In genomic region chr17:78560142-78560847, GRCm38 (mm10) we compare ENCODE assay signal across 19 mouse cellular contexts. TPM values are rescaled to one million over a fixed set of nuclear protein-coding genes. Genes with fewer than 3 reads are reported as not detected.
A peak's percentile ranks its signal among the peaks of the same experiment; 100 is the strongest.
DNase-seq lines count a peak whose midpoint lies in the region; ATAC-seq and TF ChIP-seq lines count a peak whose summit lies in the region.
"Had no signal": no experiment of that assay in that cellular context is flagged by ENCODE, and none has a peak within 500 bp of the region (broad histone marks: within the 10 kb centered on the region; RNA-seq: fewer than 3 reads in every experiment).

No protein-coding gene starts in this region.

- no peaks in the 10 kb centered on the region for H3K36me3 ChIP-seq in hindbrain, embryonic 10.5 days
- no peaks in the 10 kb centered on the region for H3K36me3 ChIP-seq in hindbrain, postnatal 0 days (ENCODE audit: insufficient read depth, low read length)
- no peaks in the 10 kb centered on the region for H3K36me3 ChIP-seq in liver, embryonic 16.5 days (ENCODE audit: control insufficient read depth, insufficient read depth)
- H3K36me3 ChIP-seq: embryonic facial prominence, embryonic 12.5 days; heart, embryonic 12.5 days; intestine, embryonic 15.5 days; limb, embryonic 13.5 days; lung, embryonic 15.5 days had no signal

- peak overlapping the region; percentile 66; the same call in 1 of the 2 replicates for H3K27ac ChIP-seq in hindbrain, embryonic 10.5 days
- no peak overlapping the region for H3K27ac ChIP-seq in hindbrain, postnatal 0 days
- no peak overlapping the region for H3K27ac ChIP-seq in liver, embryonic 16.5 days (ENCODE audit: low read length)
- H3K27ac ChIP-seq: embryonic facial prominence, embryonic 12.5 days; hindbrain, embryonic 14.5 days; intestine, embryonic 15.5 days; limb, embryonic 13.5 days; lung, embryonic 15.5 days; macrophage had no signal

- H3K9ac ChIP-seq in hindbrain, postnatal 0 days (replicated peaks; ENCODE audit: low read length) = no peak overlapping the region
- no peak overlapping the region for H3K9ac ChIP-seq in liver, embryonic 16.5 days (ENCODE audit: low read depth, low read length)
- H3K9ac ChIP-seq: embryonic facial prominence, embryonic 12.5 days; heart, embryonic 12.5 days; hindbrain, embryonic 14.5 days; intestine, embryonic 15.5 days; limb, embryonic 13.5 days; lung, embryonic 15.5 days had no signal

- TF ChIP-seq CTCF in hindbrain, postnatal 0 days (IDR thresholded peaks at IDR 0.05; ENCODE audit: low read depth) = no peak

- H3K4me2 ChIP-seq in hindbrain, postnatal 0 days (ENCODE audit: low read depth, low read length) = no peak overlapping the region
- H3K4me2 ChIP-seq in liver, embryonic 16.5 days (ENCODE audit: low read depth, low read length) = no peak overlapping the region
- H3K4me2 ChIP-seq: heart, embryonic 12.5 days; hindbrain, embryonic 14.5 days; intestine, embryonic 15.5 days; limb, embryonic 13.5 days; lung, embryonic 15.5 days had no signal

- H3K4me1 ChIP-seq in hindbrain, embryonic 10.5 days (replicated peaks) = peaks cover 20% of the 10 kb centered on the region
- no peaks in the 10 kb centered on the region for H3K4me1 ChIP-seq in hindbrain, postnatal 0 days (ENCODE audit: insufficient read depth, low read length)
- 0 out of 2 replicates have a peak, but pooled peaks cover 2% of the 10 kb centered on the region for H3K4me1 ChIP-seq in liver, embryonic 16.5 days (ENCODE audit: control insufficient read depth, low read depth, low read length)

- no peak for DNase-seq in hindbrain, embryonic 10.5 days (ENCODE audit: low spot score)
- DNase-seq in hindbrain, postnatal 0 days (ENCODE audit: low spot score) = no peak
- DNase-seq in retina, postnatal 1 day = peak; percentile 87
- DNase-seq in retina, embryonic 14.5 days (ENCODE audit: low spot score) = no peak
- DNase-seq in right cerebral cortex, postnatal 36 days (ENCODE audit: low spot score in 2 of 2) = no peak
- DNase-seq in spleen, postnatal 36 days (ENCODE audit: low spot score in 2 of 2) = no peak
- DNase-seq: cerebellum, adult 18-20 months; heart, postnatal 14 days; kidney, postnatal 4 days; right cerebral cortex, postnatal 25 days had no signal

- H3K27me3 ChIP-seq in hindbrain, embryonic 10.5 days (ENCODE audit: insufficient read depth, poor library complexity, severe bottlenecking) = no peaks in the 10 kb centered on the region
- no peaks in the 10 kb centered on the region for H3K27me3 ChIP-seq in hindbrain, postnatal 0 days (ENCODE audit: insufficient read depth, low read length)
- H3K27me3 ChIP-seq in liver, embryonic 16.5 days (ENCODE audit: control insufficient read depth, insufficient read depth, low read depth, low read length) = no peaks in the 10 kb centered on the region
- H3K27me3 ChIP-seq: embryonic facial prominence, embryonic 12.5 days; heart, embryonic 12.5 days; intestine, embryonic 15.5 days; limb, embryonic 13.5 days; lung, embryonic 15.5 days had no signal

- WGBS in hindbrain, embryonic 10.5 days = 89% methylated on average over 15 of the region's 15 CpGs
- WGBS in hindbrain, postnatal 0 days = 75% methylated on average over 15 of the region's 15 CpGs
- 30% methylated on average over 15 of the region's 15 CpGs for WGBS in liver, embryonic 16.5 days (ENCODE audit: insufficient replicate concordance)

- H3K9me3 ChIP-seq in hindbrain, embryonic 10.5 days = no peaks in the 10 kb centered on the region
- no peaks in the 10 kb centered on the region for H3K9me3 ChIP-seq in hindbrain, postnatal 0 days (ENCODE audit: low read length)
- no peaks in the 10 kb centered on the region for H3K9me3 ChIP-seq in liver, embryonic 16.5 days (replicated peaks; ENCODE audit: control insufficient read depth, low read length)
- H3K9me3 ChIP-seq: embryonic facial prominence, embryonic 12.5 days; heart, embryonic 12.5 days; intestine, embryonic 15.5 days; limb, embryonic 13.5 days; lung, embryonic 15.5 days had no signal

- H3K4me3 ChIP-seq in hindbrain, embryonic 10.5 days = no peak overlapping the region
- H3K4me3 ChIP-seq in hindbrain, postnatal 0 days (ENCODE audit: low read length) = no peak overlapping the region
- H3K4me3 ChIP-seq in liver, embryonic 16.5 days (ENCODE audit: low read depth, low read length) = no peak overlapping the region
- H3K4me3 ChIP-seq: embryonic facial prominence, embryonic 12.5 days; heart, embryonic 12.5 days; intestine, embryonic 15.5 days; limb, embryonic 13.5 days; lung, embryonic 15.5 days had no signal

- ATAC-seq in hindbrain, postnatal 0 days = no peak
- ATAC-seq in liver, embryonic 16.5 days (ENCODE audit: low read depth) = 0 out of 2 replicates have a peak, but pooled peaks have one; percentile 51
- ATAC-seq: intestine, embryonic 15.5 days had no signal

RNA-seq across cellular contexts. Expression of gene Vit, which starts 52.4 kb away (rescaled TPM):
- polyA plus RNA-seq in hindbrain, embryonic 10.5 days (2016; fragmentation: Nextera tagmentation; extraction: Ambion mirVana) = 7.5 and 10.7 TPM in 2 replicates
- 8.3 and 10.4 TPM in 2 replicates for total RNA-seq in hindbrain, postnatal 0 days (2014; rRNA removed)
- polyA plus RNA-seq in hindbrain, postnatal 0 days (2015; fragmentation: Nextera tagmentation; extraction: Ambion mirVana) = 8.7 and 9.7 TPM in 2 replicates
- 0.06 and 0.16 TPM in 2 replicates for polyA plus RNA-seq in liver, embryonic 16.5 days (2015; fragmentation: Nextera tagmentation; extraction: Ambion mirVana)
- polyA plus RNA-seq: C2C12, macrophage had no signal
